Mouse (Mus musculus) layer of hippocampus, adult 11-12 months (tissue): ENCODE measurements at regions not wholly inside any gene's neighbourhood (a gene's known extent, or its start where the extent isn't known, plus 50 kb on each side); places are given as distances from the start of the nearest gene placed in this dataset.
A peak's percentile ranks its signal among the peaks of the same experiment; 100 is the strongest.

Experiments used
- DNase-seq: peaks from one replicate; pipeline ENCODE4 v3.0.0; 2022; ENCODE audit warnings: low spot score

DNA sequence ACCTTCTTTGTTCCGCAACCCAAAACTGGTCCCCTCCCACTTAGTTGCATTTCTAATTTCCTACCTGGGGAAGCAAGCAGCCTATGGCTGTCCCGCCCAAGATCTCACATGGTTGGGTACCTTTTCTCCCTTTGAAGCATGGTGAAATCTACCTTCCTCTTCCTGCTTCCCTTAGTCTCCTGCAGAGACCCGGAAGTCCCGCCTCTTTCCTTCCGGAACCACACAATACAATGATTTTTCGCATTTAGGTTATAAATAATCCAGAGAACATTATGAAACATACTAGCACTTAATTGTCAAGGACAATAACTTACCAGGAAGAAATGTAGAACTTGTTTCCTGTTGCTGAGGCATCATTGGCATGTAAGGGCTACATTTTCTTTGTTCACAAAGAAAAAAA is 58.8 kb downstream of the 1700009N14Rik start:
- no peak for DNase-seq

DNA sequence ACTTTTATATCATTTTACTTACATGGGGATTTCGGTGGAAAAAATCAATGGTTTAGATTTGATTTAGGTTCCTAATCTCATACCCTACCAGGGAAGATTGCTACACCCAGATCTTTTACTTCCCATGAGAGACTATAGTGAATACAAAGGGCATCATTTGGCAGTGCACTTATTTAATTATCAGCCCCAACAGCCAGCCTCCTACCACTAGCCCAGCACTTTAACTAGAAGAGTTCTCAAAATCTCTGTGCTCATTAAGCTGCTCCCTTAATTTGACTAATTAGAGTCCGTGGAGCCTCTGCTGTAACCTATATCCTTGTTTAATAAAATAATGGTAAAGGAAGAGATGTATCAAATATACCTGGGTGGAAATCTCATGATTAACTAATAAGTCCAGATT is 77.4 kb downstream of the 1700009N14Rik start:
- DNase-seq = no peak

DNA sequence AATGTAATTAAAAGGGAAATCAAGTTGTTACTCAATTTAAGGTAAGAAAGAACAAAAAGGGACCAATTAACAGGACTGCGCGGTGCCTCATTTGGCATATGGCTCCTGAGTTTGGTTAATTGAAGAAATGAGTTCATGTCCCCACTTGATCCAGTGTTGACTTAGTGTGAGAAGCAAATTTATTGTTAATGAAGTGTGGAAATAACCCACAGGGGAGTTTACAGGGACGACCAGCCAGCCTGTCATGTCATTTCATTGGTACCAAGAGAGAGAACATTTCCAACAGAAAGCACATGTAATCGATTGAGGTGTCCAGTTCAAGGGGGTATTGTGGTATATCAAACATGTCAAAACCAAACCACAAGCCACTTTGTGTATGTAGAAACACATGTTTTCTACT is 78.6 kb downstream of the 1700009N14Rik start:
- DNase-seq = no peak

DNA sequence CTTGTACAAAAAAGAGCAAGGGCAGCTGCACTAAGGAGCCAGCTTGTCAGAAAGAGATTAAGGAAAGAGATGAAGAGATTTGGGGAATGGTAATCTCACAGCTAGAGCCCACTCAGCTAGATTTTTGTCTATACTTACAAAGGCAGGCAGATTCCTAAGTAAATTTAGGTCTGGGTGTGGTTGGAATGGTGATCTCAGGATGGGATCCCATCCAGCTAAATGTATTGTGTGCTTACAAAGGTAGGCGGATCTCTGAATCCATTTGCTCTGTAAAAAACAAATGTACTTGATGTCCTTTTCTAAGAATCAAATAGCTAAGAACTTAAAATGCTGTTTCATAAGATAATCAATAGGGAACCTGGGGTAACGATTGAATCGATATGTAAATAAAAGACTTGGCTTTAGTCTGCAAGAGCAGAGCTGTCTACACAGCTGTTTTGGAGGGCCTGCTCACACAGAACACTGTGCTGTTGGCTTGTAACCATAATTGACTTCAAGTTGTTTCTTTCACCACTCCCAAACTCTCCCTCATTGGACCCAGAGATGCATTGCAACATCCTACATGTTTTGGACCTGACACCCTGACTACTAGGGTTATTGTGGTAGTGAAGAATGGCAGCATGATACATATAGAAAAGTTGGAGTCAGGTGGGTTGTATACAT is 106.1 kb downstream of the 1700009N14Rik start:
- DNase-seq = no peak

DNA sequence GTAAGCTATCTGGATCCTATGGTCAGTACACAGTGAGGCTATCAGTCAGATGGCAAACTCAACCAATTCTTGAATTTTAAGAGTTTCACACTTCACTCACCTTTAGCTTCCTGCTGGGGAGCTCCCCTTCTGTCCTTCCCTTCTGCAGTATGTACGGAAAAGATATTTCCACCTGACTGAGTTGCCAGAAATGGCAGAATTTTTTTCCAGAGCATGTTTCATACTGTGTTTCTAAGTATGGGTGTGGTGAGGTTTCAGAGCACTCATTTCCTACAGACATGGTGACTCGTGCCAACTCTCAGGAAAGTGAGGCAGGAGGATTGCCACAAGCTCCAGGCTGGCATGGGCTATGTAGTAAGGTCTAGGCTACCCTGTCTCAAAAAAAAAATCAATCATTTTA is 147.3 kb downstream of the 1700009N14Rik start:
- no peak for DNase-seq

DNA sequence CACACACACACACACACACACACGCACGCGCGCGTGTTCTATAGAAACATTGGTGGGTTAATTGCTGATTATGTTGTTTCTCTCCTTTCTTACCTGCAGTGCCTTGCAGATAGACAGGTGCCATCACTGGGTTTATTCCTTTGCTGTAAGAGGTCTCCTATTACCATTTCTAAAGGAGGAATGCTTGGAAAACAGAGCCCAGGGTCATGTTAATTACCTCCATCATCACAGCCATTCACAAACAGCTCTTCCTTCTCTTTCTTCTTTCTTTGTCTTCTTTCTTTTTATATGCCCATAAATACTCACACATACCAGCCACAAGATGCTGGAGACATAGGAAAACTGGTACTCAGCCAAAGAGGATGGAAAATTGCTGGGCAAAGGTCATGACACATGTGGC is 155.0 kb downstream of the 1700009N14Rik start:
- DNase-seq = no peak

DNA sequence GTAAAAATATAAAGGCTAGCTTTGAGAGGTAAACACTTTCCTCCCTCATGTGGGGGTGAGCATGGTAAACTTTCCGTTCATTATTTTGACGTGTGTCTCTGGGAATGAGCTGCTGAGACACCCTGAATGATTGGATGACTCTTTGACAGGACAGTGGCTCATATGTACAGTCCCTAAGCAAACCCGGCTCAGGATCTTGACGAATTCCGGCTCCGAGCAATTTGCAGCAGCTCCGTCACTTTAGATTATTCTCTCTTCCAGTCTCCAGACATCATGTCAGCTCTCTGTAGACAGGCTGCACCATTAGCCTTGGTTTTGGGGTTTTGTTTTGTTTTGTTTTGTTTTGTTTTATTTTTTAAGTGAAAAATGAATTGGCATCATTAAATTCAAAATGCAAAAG is 194.0 kb downstream of the 1700009N14Rik start:
- DNase-seq = no peak

DNA sequence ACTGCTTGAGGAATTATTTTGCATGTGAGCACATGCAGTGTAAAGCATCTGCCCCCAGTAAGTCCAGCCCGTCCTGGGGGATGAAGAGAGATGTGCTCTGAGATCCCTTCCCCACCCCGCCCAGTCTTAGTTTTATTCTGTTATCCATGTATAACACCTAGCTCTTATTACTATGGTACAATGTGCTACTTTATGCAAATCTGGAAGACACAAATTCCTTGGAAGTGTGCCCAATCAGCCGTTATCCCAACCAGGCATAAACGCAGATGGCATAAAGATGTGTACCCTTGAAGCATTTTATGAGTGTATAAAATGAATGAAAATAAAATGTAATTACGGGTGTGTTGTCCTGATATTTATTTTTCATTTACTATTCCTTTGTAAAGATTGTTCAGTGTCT is 194.8 kb downstream of the 1700009N14Rik start:
- peak; percentile 33 for DNase-seq

DNA sequence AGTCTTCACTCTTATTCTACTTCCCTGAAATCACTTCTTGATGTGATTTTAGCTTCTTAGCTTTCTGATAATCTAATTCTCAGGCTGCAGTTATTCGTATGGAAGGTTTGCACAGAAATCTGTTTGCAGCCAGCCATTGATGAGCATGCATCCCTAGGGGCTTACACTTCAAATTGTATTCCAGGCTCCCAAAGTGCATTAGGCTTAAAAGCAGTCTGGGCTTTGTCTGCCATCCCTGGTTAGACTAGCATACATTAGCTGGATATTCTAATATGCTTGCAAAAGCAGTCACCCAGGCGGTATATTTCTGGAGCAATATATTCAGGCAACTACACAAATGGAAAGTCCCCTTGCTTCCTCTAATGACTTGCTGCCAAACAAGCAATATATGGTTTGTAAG is 210.4 kb downstream of the 1700009N14Rik start:
- no peak for DNase-seq

DNA sequence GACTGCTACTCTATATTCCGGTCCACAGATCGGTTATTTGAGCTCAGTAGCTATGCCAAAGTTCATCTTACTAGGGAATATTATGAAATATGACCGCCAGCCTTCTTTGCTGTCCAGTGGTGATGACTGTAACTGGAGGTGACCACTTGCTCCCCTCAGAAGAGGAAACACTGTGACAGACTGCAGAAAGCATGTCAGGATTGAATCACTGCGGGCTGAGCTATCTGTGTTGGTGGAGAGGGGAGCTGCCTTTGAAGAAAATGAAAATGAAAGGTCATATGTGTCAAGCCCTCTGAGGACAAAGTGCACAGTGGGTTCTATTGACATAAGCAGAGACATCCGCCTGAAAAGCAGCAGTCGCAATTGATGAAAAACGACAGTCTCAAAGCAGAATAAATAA is 222.5 kb downstream of the 1700009N14Rik start:
- no peak for DNase-seq

DNA sequence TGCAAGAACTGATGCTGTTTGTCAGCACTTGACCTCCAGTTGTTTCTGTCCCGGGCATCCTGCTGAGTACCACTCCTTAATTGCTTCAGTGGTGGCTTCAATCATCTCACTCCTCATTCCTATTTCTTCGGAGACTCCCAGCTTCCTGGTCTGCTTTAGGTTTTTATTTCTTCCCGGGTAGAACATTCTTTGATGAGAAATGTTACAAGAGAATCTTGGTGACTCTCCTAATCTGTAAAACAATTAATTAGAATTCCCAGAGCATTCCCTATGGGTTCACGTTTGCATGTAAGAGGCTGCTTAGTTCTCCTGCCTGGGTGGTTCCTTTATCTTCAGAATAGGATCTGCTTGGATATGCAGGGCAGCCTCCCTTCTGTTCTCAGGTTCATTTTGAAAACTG is 245.1 kb downstream of the 1700009N14Rik start:
- DNase-seq = no peak

DNA sequence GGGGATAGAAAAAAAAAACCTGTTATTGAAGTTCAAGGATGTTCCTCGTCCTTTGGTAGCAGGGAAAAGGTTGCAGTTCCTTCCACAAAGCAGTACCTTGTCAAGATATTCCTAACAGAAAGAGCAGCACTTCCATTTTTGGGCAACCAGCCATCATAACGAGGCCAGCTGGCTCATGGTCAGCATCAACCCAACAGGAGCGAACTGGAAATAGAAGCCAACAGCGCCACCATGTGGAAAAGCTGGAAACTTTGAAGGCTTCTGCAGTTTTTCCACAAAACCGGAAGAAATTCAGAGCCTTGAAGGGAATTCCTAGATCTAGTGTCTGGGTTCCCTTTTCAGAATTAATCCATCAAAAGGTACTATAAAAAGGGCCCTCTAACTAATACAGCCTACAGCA is 247.5 kb downstream of the 1700009N14Rik start:
- peak; percentile 83 for DNase-seq

DNA sequence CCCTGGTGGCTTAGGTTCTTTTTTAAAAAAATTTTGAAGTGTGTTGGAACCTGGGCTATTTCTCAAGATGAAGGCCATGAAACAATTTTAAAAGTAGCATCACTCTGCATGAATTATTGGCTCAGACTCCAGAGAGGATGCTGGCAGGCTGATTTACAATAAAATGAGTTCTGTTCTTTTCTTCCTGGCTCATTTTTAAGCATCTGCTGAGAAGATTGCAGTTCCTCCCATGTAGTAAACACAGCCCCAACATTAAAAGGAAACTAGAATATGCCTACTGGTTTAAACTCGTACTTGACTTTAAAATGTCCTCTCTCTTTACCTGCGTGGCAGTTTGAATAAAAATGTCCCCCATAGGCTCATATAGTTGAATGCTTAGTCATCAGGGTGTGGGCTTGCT is 249.3 kb downstream of the 1700009N14Rik start:
- no peak for DNase-seq

DNA sequence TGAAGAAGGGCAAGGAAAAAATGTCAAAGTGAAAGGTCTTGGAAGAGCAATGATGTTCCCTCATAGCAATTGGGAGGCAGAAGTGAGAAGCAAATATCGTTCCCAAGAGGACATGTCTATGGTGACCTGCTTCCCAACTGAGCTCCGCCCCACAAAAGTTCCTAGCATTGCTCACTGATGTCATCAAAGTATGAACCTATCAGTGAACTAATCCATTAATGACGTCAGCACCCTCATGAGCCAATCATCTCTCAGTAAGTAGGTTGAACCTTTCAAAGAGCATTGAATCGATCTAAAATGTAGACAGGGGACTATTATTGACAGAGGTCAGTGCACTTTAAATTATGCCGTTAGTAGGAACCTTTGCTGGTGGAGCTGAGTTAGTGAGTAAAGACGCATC is 267.4 kb downstream of the 1700009N14Rik start:
- no peak for DNase-seq

DNA sequence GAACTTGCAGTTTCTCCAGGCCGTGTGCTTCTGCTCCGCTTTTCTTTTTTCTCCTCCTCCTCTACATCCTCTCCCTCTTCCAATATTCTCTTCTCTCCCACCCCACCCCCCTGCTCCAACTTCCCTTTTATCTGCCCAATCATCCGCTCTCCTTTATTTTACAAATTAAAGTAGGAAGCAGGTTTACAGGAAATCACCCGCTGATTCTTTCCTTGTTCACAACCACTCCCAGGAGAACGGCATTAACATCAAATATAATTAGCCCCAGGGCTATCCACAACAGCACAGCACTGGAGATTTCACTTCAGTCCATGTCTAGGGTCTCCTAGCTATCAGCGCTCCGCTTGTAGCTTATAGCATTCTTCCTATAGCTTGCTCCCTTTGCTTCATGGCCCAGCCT is 268.6 kb downstream of the 1700009N14Rik start:
- no peak for DNase-seq

DNA sequence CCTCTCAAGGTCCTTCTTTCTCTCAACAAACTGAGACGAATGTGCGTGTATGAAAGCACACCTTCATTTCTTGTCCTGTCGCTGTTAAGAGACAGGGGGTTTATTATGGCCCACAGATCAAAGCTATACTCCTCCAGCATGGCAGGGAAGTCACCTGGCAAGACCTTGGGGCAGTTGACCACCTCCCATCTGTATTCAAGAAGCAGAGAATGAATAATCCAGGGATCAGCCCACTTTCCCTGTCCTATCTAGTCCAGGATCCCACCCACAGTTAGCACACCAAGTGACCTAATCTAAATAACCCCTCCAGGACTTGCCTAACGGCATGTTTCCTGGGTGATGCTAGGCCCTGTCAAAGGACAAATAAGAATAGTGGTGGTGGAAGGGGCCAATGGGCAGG is 269.9 kb downstream of the 1700009N14Rik start:
- DNase-seq = no peak

DNA sequence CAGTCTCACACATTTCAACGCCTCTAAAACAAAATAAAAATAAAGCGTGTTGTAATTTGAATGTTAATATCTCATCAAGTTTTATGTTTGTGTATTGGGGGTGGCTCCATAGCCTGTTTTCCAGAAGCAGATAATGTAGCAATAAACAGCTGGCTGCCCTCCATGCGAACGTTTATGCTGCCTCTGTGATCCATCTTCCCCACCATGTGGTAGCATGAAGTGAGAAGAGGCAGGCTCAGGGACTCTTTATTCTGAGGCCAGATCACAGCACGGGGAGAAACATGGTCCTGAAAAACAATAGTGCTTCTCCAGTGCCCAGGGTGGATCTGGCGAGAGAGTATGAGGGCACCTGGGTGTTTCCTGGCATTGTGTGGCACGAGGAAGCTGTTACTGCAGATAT is 271.4 kb downstream of the 1700009N14Rik start:
- no peak for DNase-seq

DNA sequence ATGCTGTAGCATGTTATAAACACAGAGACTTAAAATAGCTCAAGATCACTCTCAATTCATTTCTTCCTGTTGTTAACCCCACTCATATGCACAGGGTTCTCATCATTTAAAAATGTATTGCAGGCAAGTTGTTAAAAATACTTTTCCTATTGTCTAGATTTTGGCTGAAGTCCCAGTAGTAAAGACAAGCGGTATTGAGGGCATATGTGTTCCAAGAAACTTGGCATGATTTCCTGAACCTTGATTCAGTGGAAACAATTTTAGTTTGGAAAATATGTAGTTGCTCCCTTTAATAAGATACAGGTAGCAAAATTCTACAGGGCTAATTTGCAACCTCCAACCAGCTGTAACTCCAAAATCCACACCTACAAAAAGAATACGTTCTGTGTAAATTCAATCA is 315.5 kb downstream of the 1700009N14Rik start:
- DNase-seq = no peak

DNA sequence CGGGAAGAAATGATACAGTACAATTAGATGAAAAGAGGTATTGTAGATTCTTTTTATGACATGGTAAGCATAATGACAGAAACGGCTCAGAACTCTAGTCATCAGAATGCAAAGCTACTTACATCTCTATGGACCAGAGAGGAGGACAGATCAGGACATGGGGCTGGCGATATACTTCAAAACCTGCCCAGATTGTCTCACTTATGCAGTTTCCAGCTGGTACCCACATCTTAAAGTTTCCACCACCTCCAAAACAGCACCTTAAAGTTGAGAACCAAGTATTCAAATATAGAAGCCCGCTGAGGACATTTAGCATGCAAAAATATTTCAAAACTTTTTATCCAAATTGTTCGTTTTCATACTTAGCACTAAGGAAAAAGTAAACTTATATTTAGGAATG is 341.0 kb downstream of the 1700009N14Rik start:
- DNase-seq = no peak

DNA sequence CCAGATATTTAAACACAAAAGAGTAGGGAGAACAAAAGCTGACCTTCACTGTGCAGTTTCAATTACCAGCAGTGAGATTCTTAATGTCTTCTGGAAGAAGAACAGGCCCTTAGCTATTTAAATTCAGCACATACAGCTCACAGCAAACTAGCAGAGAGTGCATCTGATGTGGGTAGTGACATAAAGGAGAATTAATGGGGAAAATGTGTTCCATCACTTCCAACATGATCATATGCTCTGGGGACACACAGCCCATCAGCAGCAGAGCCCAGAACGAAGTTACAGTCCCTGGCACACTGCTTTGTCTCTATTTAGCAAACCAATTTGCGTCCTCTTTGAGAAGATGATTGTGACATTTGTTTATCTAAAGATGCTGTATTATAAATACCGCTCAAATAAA is 332.9 kb upstream of the Aco1 start:
- no peak for DNase-seq

DNA sequence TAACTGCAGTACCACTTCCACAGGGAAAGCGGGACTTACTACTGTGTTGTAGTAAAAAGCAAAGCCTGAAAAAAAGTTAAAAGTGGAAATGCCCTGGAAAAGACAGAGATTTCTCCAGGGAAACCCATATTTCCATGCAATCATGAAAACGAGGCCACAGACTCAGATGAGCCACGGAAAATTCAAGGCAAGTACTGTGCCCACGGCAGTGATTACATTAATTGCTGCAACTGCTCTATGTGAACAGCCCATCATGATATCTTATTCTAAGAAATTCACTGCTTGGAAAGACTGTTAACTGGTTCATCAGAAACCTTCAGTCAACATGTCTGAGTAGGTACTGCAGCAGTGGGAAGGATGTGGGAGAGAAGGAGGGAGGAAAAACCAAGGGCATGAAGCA is 330.1 kb upstream of the Aco1 start:
- DNase-seq = no peak

DNA sequence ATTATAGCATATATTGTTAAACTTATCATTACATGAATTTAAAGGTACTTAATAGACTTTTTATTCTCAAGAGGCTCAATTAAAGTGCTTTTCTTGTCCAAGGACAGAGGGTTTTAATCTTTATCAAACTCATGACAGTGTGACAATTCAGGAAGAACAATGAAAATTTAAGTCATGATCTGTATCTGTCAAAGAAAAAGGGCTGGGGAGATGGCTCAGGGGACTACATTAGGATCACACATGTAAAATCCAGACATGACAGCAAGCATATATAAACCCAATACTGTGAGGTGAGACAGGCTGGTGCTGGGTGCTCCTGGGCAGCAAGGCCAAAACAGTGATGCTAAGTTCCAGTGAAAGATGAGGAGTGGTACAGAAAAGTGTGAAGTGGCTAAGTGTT is 327.3 kb upstream of the Aco1 start:
- no peak for DNase-seq

DNA sequence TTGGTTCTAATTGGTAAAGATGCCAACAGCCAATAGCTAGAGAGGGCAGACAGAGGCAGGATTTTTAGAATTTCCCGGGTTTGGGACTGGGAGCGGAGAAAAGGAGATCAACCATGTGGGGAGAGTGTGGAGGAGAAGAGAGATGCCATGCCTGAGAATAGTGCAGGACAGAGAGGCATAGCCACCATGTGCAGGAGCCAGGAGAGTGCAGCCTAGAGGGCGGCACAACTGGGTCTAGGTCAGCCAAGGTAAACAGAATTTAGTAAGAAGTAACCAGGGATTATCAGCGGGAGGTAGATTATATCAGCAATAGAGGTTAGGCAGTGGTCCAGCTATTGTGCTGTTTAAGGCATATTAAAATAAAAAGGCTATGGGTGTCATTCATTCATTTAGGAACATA is 325.2 kb upstream of the Aco1 start:
- no peak for DNase-seq

DNA sequence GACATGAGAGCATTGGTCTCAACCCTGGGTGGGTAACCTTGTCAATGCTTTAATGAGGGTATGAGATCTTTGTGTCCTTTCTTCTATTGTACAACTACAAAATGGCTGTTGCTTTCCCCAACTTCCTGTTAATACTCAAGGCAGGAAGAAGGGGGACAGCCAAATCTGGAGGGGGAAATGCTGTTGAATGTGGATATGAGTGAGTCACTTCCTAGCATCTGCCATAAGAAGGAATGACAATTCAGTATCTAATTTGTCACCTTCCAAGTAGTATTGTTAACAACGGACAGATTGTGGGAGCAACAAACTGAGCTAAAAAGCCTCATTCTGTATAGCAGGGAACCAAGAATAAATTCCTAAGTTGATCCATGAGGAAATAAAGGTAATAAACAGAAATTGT is 309.2 kb upstream of the Aco1 start:
- DNase-seq = no peak
